Mouse (Mus musculus) forelimb bud, embryonic 11.5 days (tissue): Measurements from ENCODE around the gene Olfr67.
"Not testable (repeated sequence)": the region's sequence is repeated elsewhere in the genome, so short reads cannot be mapped to it uniquely, and the experiment has no call there.

Experiments used
- DNase-seq: peaks from one replicate; pipeline ENCODE4 v3.0.0-alpha.2; 2012; ENCODE audit warnings: low read depth, low spot score

Olfr67 gene

DNA sequence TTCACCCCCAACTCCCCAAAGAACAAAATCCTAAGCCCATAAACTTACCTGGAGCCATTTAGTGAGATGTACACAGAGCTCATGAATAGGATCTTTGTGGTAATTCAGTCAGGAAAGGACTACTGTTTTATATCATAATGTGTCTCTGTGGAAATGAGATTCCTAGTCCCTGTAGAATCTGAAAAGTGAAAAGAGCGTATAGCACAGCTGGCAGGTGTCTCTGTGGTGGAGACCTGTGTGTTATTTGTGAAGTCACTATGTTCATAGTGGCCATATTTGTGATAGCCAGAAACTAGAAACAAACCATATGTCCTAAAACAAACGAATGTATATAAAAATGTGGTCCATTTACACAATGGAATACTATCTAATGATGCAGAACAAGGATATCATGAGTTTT lies 20.1 kb downstream of the Olfr67 start, which contains the start of gene Olfr69:
TSS of gene Olfr69 (minus strand) at position 101 of the 400 bp plus-strand sequence.
- no peak for DNase-seq

GRCm38 (mm10) chr7:103767687-103768086 lies 23.9 kb downstream of the Olfr67 start:
- not testable (repeated sequence) for DNase-seq

DNA sequence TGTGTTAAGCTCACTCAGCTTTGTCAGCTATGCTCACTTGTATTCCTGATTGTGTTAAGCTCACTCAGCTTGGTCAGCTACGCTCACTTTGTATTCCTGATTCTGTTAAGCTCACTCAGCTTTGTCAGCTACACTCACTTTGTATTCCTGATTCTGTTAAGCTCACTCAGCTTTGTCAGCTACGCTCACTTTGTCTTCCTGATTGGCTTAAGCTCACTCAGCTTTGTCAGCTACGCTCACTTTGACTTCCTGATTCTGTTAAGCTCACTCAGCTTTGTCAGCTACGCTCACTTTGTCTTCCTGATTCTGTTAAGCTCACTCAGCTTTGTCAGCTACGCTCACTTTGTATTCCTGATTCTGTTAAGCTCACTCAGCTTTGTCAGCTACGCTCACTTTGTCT lies 29.4 kb downstream of the Olfr67 start:
- not testable (repeated sequence) for DNase-seq

DNA sequence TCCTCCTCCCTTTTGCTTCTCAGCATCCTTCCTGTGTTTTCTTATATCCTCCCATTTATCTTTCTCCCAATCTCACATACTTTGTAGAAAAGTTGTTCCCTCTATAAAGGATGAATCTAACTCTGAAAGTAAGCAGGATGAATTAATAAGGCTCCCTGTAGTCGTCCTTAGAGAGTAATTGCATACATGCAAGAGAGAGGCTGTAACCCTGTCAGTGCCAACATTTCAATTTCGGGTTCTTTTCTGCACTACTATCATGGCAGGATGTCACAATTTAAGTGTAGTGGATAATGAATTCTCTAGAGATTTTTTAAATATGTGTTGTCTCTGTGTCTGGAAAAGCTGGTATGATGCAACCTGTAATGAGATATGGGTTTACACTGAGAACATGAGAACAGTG lies 34.4 kb downstream of the Olfr67 start, which contains the start of gene Olfr630:
TSS of gene Olfr630 (minus strand) at position 101 of the 400 bp plus-strand sequence.
- no peak for DNase-seq

DNA sequence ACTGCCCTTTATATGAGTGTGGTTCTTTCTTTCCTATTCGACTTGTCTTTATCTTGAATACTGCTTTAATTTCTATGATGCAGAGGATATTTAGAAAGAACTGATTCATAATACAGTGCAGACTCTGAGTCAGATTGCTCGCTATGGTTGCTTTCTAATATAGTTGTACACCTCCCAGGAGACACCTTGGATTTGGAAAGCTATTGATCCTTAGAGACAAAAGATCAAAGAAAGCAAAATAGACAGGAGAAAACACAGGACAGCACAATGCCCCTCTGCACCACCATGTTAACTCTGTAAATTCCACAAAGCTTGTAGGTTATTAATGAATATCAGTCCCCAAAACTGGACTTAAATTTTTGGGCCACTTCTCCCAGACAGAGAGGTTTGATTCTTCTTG lies 46.8 kb downstream of the Olfr67 start, which contains the start of gene Olfr629:
TSS of gene Olfr629 (minus strand) at position 101 of the 400 bp plus-strand sequence.
- no peak for DNase-seq
